Mouse (Mus musculus) G1E-ER4 (cell line): Measurements from ENCODE around the gene Klrb1b. TPM values are rescaled to one million over a fixed set of nuclear protein-coding genes. Genes with fewer than 3 reads are reported as not detected.

Experiments
- GATA1 ChIP-seq: IDR thresholded peaks from one replicate; pipeline ENCODE4 v1.8.0; 2012; ENCODE audit warnings: low read length, inconsistent platforms
- polyA plus RNA-seq: library from polyadenylated mRNA; stranded (reverse); fragments of >175 nt; gene quantifications from 2 replicates; pipeline ENCODE4 v1.2.3, GENCODE M21; 2012

The Klrb1b gene
- polyA plus RNA-seq = not detected in 2 replicates

- no peak for TF ChIP-seq GATA1
Measured at GRCm38 (mm10) chr6:128826132-128826531, at the start of gene Klrb1b, which contains the start of gene Gm44511. Klrb1b (minus strand) TSS chr6:128826331. Gm44511 (minus strand) TSS chr6:128826315.

DNA sequence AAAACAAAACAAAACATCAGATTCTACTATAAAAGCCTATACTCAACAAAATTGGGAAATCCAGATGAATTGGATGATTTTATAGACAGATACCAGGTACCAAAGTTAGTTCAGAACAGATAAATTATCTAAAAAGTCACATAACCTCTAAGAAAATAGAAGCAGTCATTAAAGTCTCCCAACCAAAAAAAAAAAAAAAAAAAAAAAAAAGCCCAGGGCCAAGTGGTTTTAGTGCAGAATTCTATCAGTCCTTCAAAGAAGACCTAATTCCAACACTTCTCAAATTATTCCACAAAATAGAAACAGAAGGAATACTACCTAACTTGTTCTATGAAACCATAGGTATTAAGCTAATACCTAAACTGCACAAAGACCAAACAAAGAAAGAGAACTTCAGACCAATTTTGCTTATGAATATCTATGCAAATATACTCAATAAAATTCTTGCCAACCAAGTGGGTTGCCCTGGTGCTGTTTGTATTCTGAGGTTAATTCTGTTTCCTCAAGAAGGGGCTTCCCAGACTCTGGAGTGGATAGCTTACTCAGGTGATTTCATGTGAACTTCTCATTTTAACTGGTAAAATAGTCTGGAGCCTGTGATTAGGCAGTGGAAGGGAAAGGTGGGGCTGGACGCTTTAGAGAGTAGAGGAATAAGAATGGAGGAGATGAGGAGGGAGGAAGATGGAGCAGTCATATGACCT lies 45.9 kb upstream of the Klrb1b start:
- TF ChIP-seq GATA1 = no peak

DNA sequence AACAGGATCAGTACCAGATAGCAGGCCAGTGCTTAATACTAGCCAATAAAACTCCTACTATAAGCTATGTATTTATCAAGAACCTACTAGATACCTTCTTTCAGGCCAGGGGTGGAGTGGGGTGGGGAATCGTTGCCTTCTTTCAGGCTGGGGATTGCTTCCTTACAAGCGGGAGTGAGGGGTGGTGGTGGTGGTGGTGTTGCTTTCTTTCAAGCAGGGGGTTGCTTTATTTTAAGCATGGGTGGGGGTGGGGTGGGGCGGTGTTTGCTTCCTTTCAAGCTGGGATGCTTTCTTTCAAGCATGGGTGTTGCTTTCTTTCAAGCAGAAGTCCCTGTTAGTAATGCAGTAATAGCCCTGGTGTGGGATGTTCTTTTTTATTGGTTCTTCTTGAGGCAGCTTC lies 42.7 kb upstream of the Klrb1b start:
- no peak for TF ChIP-seq GATA1

DNA sequence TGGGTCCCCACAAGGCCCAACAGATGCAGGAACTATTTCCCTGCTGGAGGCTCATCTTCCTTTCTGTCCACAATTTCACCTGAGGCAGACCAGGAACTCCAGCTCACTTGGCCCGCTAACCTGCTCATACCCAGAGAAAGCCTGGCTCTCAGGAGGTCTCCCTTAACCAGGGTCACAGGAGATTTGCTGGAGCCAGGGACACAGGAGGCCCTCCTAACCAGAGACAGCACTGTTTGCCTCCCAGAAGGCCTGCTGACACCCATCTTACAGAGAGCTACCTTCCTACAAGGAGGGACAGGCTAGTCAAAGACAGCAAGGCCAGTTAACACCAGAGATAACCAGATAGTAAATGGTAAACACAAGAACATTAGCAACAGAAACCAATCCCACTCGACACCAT lies 31.8 kb upstream of the Klrb1b start:
- TF ChIP-seq GATA1 = no peak

- no peak for TF ChIP-seq GATA1
Measured at GRCm38 (mm10) chr6:128856250-128856649, 30.1 kb upstream of the Klrb1b start.

DNA sequence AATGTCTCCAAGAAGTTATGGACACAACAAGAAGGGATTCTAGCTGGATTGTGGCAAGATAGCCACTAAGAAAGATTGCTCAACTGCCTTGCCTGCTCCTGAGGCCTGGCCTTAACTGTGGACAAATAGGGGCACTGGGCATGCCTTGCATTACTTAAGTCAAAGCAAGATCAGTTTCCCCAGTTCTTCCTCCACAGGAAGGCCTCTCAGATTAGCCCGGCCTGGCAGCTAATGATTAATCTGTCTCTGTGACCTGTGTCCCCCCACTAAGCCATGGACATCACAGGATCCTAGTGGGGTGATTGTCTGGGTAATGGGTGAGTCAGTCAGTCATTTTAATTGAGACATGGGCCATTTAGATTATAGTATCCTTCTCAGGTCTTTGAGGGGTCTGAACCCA lies 29.3 kb upstream of the Klrb1b start:
- TF ChIP-seq GATA1 = no peak

DNA sequence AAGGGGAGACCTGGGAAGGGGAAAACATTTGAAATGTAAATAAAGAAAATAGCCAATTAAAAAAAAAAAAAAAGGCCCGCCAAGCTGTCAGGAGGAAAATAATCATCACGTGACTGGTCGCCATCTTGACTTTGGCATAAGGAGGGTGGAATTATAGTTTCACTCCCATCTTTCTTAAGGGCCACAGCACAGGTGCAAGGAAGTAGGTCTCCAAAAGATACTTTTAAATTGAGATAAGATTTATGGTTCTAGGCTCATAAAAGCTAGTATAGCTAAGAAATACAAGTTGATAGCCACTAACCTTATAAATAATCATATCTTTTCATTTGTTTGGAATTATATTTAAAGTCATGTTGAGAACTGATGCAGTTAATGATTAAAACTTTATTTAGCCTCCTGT lies 28.8 kb upstream of the Klrb1b start:
- TF ChIP-seq GATA1 = no peak

GRCm38 (mm10) chr6:128854024-128854820 lies 28.1 kb upstream of the Klrb1b start:
- no peak for TF ChIP-seq GATA1

- no peak for TF ChIP-seq GATA1
Measured at GRCm38 (mm10) chr6:128852766-128853165, 26.6 kb upstream of the Klrb1b start.

DNA sequence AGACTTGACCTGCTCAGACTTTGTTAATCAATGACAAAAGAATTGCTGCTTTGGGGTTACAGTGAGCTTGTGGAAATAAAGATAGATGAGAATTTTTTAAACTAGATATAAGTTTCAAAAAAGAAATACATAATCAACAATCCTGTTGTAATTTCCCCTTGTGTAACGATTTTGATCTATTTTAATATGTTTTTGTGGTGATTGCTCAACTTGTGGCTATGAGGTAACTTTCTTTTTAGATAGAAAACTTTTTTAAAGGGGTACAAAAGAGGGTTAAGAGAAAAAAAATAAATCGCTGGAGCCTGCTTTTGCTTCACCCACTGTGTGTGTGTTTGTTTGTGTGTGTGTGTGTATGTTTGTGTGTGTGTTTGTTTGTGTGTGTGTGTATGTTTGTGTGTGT lies 25.0 kb upstream of the Klrb1b start:
- TF ChIP-seq GATA1 = no peak

DNA sequence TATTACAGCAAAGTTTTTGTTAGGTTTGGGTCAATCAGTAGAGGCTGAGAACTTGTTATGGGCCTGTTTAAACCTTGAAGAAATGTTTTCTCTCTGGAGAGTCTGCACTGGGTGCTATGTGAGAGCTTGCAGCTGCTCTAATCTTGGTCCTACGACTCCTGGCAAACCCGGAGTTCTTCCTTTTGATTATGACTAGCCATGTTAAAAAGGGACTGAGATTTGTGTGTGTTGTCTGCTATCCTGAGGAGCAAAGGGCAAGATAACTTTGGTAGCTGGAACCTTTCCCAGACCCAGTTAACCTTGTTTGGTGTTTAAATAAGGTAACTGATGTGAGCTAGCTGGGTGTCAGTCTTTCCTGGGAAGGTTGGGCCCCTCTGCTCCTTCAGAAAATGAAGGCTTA lies 24.5 kb upstream of the Klrb1b start:
- no peak for TF ChIP-seq GATA1

DNA sequence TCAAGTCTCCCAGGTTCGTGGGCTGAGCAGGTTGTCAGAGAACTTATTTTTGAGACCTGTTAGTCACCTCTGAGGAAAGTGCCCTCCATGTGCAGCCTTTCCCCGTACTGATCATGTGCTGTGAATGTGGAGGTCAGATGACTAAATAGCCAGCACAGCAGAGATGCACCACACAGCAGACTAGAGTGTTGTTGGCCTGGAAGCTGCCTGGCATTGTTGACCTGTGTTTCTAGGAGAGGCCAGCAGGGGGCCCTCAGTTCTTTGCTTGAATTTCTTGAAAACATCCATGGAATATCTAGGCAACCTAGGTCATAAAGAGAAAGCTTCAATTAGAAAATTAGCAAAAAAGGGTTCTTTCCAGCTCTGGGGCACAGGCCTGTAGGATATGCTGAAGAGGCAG lies 23.8 kb upstream of the Klrb1b start:
- no peak for TF ChIP-seq GATA1

DNA sequence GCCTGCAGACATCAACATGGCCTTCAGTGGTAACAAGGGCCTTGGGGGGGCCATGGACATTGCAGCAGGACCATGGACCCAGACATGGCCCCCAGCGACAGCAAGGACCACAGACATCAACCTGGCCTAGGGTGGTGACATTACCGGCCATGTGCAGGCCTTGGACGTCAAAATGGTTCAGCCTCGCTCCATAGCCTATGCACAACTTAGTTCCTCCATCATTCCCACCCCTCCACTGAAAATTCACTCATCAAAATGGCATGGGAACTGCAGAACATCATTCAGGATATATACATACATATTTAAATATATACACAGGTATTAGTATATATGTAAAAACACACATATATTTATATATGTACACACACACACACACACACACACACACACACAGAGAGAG lies 21.3 kb upstream of the Klrb1b start:
- TF ChIP-seq GATA1 = no peak

DNA sequence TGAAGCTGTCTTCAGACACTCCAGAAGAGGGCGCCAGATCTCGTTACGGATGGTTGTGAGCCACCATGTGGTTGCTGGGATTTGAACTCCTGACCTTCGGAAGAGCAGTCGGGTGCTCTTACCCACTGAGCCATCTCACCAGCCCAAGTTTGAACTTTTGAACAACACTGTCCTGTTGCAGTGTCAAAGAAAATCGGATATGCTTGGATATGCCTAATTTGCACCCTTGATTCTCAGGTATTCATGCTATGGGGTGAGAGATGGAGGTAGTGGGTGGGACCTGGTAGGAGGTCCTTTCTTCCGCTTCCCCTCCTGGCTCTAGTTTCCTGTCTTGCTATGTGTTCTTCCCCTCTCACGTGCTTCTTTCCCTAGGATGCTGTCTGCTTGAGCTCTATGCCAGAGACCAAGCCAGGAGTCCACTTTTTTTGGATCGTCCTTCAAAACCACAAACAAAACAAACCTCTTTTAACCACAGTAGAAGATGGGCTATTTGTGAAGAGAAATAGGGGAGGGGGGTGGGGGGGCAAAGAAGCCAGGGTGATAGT lies 19.9 kb upstream of the Klrb1b start:
- TF ChIP-seq GATA1 = no peak

DNA sequence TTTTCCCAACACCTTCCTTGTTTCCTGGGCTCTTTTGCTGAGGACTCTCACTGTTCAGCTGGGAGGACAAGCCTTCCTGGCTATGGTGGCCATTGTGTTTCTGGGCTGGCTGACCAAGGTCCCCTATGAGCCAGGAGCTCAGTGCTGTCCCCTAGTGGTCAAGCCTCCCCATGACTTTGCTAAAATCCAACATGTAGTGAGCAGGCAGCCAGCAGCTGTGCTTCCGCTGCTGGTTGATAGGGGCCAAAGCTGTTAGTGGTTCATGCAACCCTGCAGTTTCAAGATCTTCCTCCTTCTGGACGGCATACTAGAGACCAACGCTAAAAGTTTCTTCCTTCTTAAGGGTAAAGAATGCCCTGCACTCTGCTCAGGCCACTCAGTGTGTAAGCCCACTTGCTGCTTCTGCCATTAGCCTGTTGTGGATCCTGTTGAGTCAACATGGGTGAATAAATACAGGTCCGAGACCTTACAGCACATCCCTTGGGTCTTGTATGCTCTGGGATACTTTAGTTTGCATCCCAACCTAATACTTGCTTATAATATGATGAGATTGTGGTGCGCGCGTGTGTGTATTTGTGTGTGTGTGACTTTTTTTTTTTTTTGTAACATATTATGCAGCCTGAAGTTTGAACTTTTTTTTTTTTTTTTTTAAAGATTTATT lies 19.3 kb upstream of the Klrb1b start:
- no peak for TF ChIP-seq GATA1

- no peak for TF ChIP-seq GATA1
Measured at GRCm38 (mm10) chr6:128844586-128845080, 18.5 kb upstream of the Klrb1b start.
